ENCODE assay signal across 8 mouse cellular contexts in genomic region chr5:111228302-111229040, GRCm38 (mm10).
DNase-seq lines count a peak whose midpoint lies in the region; ATAC-seq and TF ChIP-seq lines count a peak whose summit lies in the region.

No protein-coding gene starts in this region.

- TF ChIP-seq POLR2A in liver, adult 2 months (IDR thresholded peaks at IDR 0.05; ENCODE audit: extremely low read depth, insufficient read depth, low read length): no peak

- H3K36me3 ChIP-seq in liver, adult 2 months (ENCODE audit: control insufficient read depth, insufficient read depth, low read length): no peaks in the 10 kb centered on the region
- peaks cover 48% of the 10 kb centered on the region for H3K36me3 ChIP-seq in forebrain, embryonic 12.5 days (replicated peaks)
- peaks cover 19% of the 10 kb centered on the region for H3K36me3 ChIP-seq in hindbrain, embryonic 15.5 days
- peaks cover 80% of the 10 kb centered on the region for H3K36me3 ChIP-seq in limb, embryonic 13.5 days
- peaks cover 37% of the 10 kb centered on the region for H3K36me3 ChIP-seq in neural tube, embryonic 12.5 days

- no peak overlapping the region for H3K4me2 ChIP-seq in forebrain, embryonic 12.5 days
- no peak overlapping the region for H3K4me2 ChIP-seq in hindbrain, embryonic 15.5 days
- H3K4me2 ChIP-seq in limb, embryonic 13.5 days (replicated peaks): peak overlapping the region; percentile 34; the same call in 1 of the 2 replicates
- peak overlapping the region; percentile 20; the same call in 1 of the 2 replicates for H3K4me2 ChIP-seq in neural tube, embryonic 12.5 days (replicated peaks)

- no peaks in the 10 kb centered on the region for H3K79me2 ChIP-seq in liver, adult 2 months (ENCODE audit: control insufficient read depth, insufficient read depth, low read length)

- peak; percentile 12 for DNase-seq in liver, adult 2 months (ENCODE audit: extremely low read depth, low read depth, low spot score)
- no peak for DNase-seq in liver
- DNase-seq in c-Kit-positive CD71-positive TER-119-positive erythroid progenitor cells, embryonic 14.5 days (ENCODE audit: low spot score): no peak
- DNase-seq in T-cell, adult 2 months (ENCODE audit: low spot score): no peak

- WGBS in liver, adult 2 months: 68% methylated on average over 14 of the region's 14 CpGs
- WGBS in forebrain, embryonic 12.5 days: 50% methylated on average over 14 of the region's 14 CpGs
- 19% methylated on average over 14 of the region's 14 CpGs for WGBS in hindbrain, embryonic 15.5 days
- WGBS in limb, embryonic 13.5 days: 30% methylated on average over 14 of the region's 14 CpGs
- WGBS in neural tube, embryonic 12.5 days: 18% methylated on average over 14 of the region's 14 CpGs

- no peak overlapping the region for H3K4me3 ChIP-seq in liver, adult 2 months (ENCODE audit: insufficient read depth, low read depth, low read length)
- no peak overlapping the region for H3K4me3 ChIP-seq in forebrain, embryonic 12.5 days (replicated peaks)
- H3K4me3 ChIP-seq in hindbrain, embryonic 15.5 days: no peak overlapping the region
- H3K4me3 ChIP-seq in limb, embryonic 13.5 days: no peak overlapping the region
- H3K4me3 ChIP-seq in neural tube, embryonic 12.5 days: no peak overlapping the region

- no peaks in the 10 kb centered on the region for H3K27me3 ChIP-seq in liver, adult 2 months (ENCODE audit: control insufficient read depth, insufficient read depth, low read length)
- H3K27me3 ChIP-seq in forebrain, embryonic 12.5 days: peaks cover 12% of the 10 kb centered on the region; the same call in 1 of the 2 replicates
- H3K27me3 ChIP-seq in hindbrain, embryonic 15.5 days: no peaks in the 10 kb centered on the region
- no peaks in the 10 kb centered on the region for H3K27me3 ChIP-seq in limb, embryonic 13.5 days
- no peaks in the 10 kb centered on the region; the same call in 1 of the 2 replicates for H3K27me3 ChIP-seq in neural tube, embryonic 12.5 days (replicated peaks)

- 0 out of 2 replicates have a peak overlapping the region, but pooled peaks have one; percentile 10 for H3K9ac ChIP-seq in liver, adult 2 months (ENCODE audit: low read depth, low read length)
- no peak overlapping the region for H3K9ac ChIP-seq in forebrain, embryonic 12.5 days
- peak overlapping the region; percentile 13; the same call in 1 of the 2 replicates for H3K9ac ChIP-seq in hindbrain, embryonic 15.5 days
- peak overlapping the region; percentile 35; the same call in 1 of the 2 replicates for H3K9ac ChIP-seq in limb, embryonic 13.5 days
- H3K9ac ChIP-seq in neural tube, embryonic 12.5 days: peak overlapping the region; percentile 29; the same call in 1 of the 2 replicates

- ATAC-seq in forebrain, embryonic 12.5 days (ENCODE audit: low FRiP score): peak; percentile 49; the same call in 1 of the 2 replicates
- peak; percentile 29; the same call in 1 of the 2 replicates for ATAC-seq in hindbrain, embryonic 15.5 days (ENCODE audit: low FRiP score, low read depth)
- ATAC-seq in limb, embryonic 13.5 days (ENCODE audit: low FRiP score, low read depth): peak; percentile 45
- ATAC-seq in neural tube, embryonic 12.5 days (ENCODE audit: low FRiP score, low read depth): no peak; the same call in 1 of the 2 replicates

- no peaks in the 10 kb centered on the region for H3K9me3 ChIP-seq in forebrain, embryonic 12.5 days
- H3K9me3 ChIP-seq in hindbrain, embryonic 15.5 days: no peaks in the 10 kb centered on the region
- no peaks in the 10 kb centered on the region for H3K9me3 ChIP-seq in limb, embryonic 13.5 days
- no peaks in the 10 kb centered on the region for H3K9me3 ChIP-seq in neural tube, embryonic 12.5 days

- peak overlapping the region; percentile 60 for H3K27ac ChIP-seq in liver, adult 2 months (replicated peaks; ENCODE audit: insufficient read depth, low read depth, low read length)
- H3K27ac ChIP-seq in forebrain, embryonic 12.5 days: peak overlapping the region; percentile 51
- peak overlapping the region; percentile 69 for H3K27ac ChIP-seq in hindbrain, embryonic 15.5 days (replicated peaks)
- H3K27ac ChIP-seq in limb, embryonic 13.5 days: peak overlapping the region; percentile 80
- H3K27ac ChIP-seq in neural tube, embryonic 12.5 days: peak overlapping the region; percentile 59

- no peak for TF ChIP-seq CTCF in liver, adult 2 months (IDR thresholded peaks at IDR 0.05; ENCODE audit: low read depth, low read length)

- H3K4me1 ChIP-seq in liver, adult 2 months (ENCODE audit: control insufficient read depth, insufficient read depth, low read length): peaks cover 5% of the 10 kb centered on the region; the same call in 1 of the 2 replicates
- H3K4me1 ChIP-seq in forebrain, embryonic 12.5 days: peaks cover 69% of the 10 kb centered on the region
- H3K4me1 ChIP-seq in hindbrain, embryonic 15.5 days (replicated peaks): peaks cover 68% of the 10 kb centered on the region
- H3K4me1 ChIP-seq in limb, embryonic 13.5 days: peaks cover 74% of the 10 kb centered on the region
- peaks cover 96% of the 10 kb centered on the region for H3K4me1 ChIP-seq in neural tube, embryonic 12.5 days

Comparison
In these comparisons a context has a peak if more than half of its experiments do, and no peak if none do; other contexts are left out.
1. H3K4me2 ChIP-seq: peak in limb, embryonic 13.5 days (single experiment) and neural tube, embryonic 12.5 days (single experiment); none in forebrain, embryonic 12.5 days (single experiment) and hindbrain, embryonic 15.5 days (single experiment).
2. Peak in every context shown above with its lines, with median percentiles within 50 percentile points of each other: H3K27ac ChIP-seq.